Mouse (Mus musculus) megakaryocyte, embryonic 14.5 days (primary cell): ENCODE results near the gene Glyatl3.

Source experiments
- FLI1 ChIP-seq: IDR thresholded peaks from 2 replicates; pipeline ENCODE4 v1.6.1; 2012; ENCODE audit warnings: low read length, inconsistent platforms, mixed read lengths
- GATA1 ChIP-seq: IDR thresholded peaks from 3 replicates; pipeline ENCODE4 v1.6.1; 2012; ENCODE audit warnings: mixed read lengths, low read length, inconsistent platforms, borderline replicate concordance

DNA sequence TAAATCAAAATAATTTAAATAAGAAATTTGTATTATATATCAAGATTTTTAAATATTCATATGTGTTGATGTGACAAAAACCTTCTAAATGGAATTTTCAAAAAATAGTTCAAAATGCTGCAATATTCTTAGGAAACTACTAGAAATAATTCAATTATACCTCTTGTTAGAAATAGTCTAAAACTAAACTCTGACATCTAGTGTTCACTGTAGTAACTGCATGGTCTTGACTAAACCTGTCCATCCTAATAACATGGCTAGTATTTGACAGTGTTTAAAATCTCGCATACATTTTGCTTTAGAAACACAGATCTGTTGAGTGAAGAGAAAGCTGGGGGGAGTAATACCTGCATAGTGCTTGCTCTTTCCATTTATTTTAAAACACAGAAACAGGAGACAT is 17.3 kb downstream of the Glyatl3 start:
- TF ChIP-seq GATA1 (no peak), FLI1 (no peak)
